Comparison of ENCODE assay signal across 15 mouse cellular contexts in the genomic region with DNA sequence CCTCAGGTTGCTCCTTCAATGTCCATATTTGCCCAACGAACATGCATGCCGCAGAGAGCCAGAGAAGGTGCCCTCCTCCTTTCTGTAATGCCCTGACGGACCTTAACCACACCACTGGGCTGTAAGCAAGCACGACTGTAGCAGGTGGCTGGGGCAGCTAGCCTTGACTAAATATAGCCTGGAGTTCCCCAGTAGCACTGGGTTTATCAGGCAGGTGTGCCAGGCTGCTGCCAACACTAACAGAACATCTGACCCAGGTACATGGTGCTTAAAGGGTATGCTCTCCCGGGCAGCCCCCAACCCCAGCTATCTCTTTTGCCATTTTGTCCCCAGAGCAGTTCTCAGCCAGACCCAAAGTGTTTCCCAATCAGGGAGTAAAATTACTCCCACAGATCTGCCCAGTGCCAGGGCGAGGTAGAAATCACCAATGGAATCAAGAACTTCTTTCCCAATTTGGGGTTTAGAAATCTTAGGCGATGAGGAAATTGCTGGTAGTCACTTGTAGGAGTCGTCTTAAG.
DNase-seq lines count a peak whose midpoint lies in the region; ATAC-seq and TF ChIP-seq lines count a peak whose summit lies in the region.
"Had no signal": no experiment of that assay in that cellular context is flagged by ENCODE, and none has a peak within 500 bp of the region (broad histone marks: within the 10 kb centered on the region; RNA-seq: fewer than 3 reads in every experiment).

No protein-coding gene starts in this region.

- H3K9me3 ChIP-seq in forebrain, embryonic 16.5 days (ENCODE audit: control insufficient read depth, low read length) = no peaks in the 10 kb centered on the region
- H3K9me3 ChIP-seq: heart, embryonic 13.5 days; liver, embryonic 12.5 days; neural tube, embryonic 15.5 days had no signal

- H3K27me3 ChIP-seq in forebrain, embryonic 16.5 days (replicated peaks; ENCODE audit: control insufficient read depth, insufficient read depth, low read length) = peaks cover 3% of the 10 kb centered on the region; the same call in 1 of the 2 replicates

- peak overlapping the region; percentile 90 for H3K27ac ChIP-seq in gastrocnemius, adult 2 months
- peak overlapping the region; percentile 89 for H3K27ac ChIP-seq in brown adipose tissue, adult 24 weeks (replicated peaks; ENCODE audit: low read depth, low read length)
- H3K27ac ChIP-seq in forebrain, embryonic 16.5 days (ENCODE audit: low read length) = no peak overlapping the region
- H3K27ac ChIP-seq: heart, embryonic 13.5 days; liver, embryonic 12.5 days; neural tube, embryonic 15.5 days had no signal

- TF ChIP-seq CTCF in gastrocnemius, adult 2 months (IDR thresholded peaks at IDR 0.05) = no peak

- H3K9ac ChIP-seq in forebrain, embryonic 16.5 days (replicated peaks; ENCODE audit: low read depth, low read length) = no peak overlapping the region
- H3K9ac ChIP-seq: heart, embryonic 13.5 days; liver, embryonic 12.5 days; neural tube, embryonic 15.5 days had no signal

- H3K4me2 ChIP-seq in forebrain, embryonic 16.5 days (ENCODE audit: low read length) = no peak overlapping the region
- H3K4me2 ChIP-seq: heart, embryonic 13.5 days; liver, embryonic 12.5 days; neural tube, embryonic 15.5 days had no signal

- ATAC-seq in forebrain, embryonic 16.5 days = no peak
- ATAC-seq: liver, embryonic 12.5 days had no signal

- 73% methylated on average over 8 of the region's 8 CpGs for WGBS in forebrain, embryonic 16.5 days

- H3K36me3 ChIP-seq in forebrain, embryonic 16.5 days (ENCODE audit: control insufficient read depth, insufficient read depth) = no peaks in the 10 kb centered on the region
- H3K36me3 ChIP-seq: heart, embryonic 13.5 days; liver, embryonic 12.5 days; neural tube, embryonic 15.5 days had no signal

- H3K4me1 ChIP-seq in brown adipose tissue, adult 24 weeks (ENCODE audit: control insufficient read depth, insufficient read depth, insufficient read length, low read length) = peaks cover 26% of the 10 kb centered on the region
- peaks cover 12% of the 10 kb centered on the region for H3K4me1 ChIP-seq in forebrain, embryonic 16.5 days (replicated peaks; ENCODE audit: control insufficient read depth, insufficient read depth, low read length)

- H3K4me3 ChIP-seq in gastrocnemius, adult 2 months = peak overlapping the region; percentile 47
- H3K4me3 ChIP-seq in brown adipose tissue, adult 24 weeks (ENCODE audit: insufficient read depth, low read depth, low read length) = no peak overlapping the region
- H3K4me3 ChIP-seq in forebrain, embryonic 16.5 days (replicated peaks; ENCODE audit: low read length) = no peak overlapping the region
- H3K4me3 ChIP-seq: heart, embryonic 13.5 days; liver, embryonic 12.5 days; megakaryocyte, embryonic 14.5 days; neural tube, embryonic 15.5 days had no signal

- DNase-seq in gastrocnemius, adult 2 months = peak; percentile 80
- DNase-seq in gastrocnemius, postnatal 4 days (ENCODE audit: low spot score in 2 of 2) = no peak
- peak; percentile 72 for DNase-seq in 416B (ENCODE audit: low read depth)
- DNase-seq in lung, postnatal 36 days = peak; percentile 73
- DNase-seq in natural killer cell, adult 2 months (ENCODE audit: low spot score in 2 of 2) = no peak
- no peak for DNase-seq in testis, postnatal 14 days (ENCODE audit: low spot score)
- DNase-seq: cerebellum, adult 9-11 months; embryo, embryonic 11 days; retina, postnatal 1 day had no signal

- intact Hi-C loops in gastrocnemius, adult 2 months (cut with DNase I) = no loop called here

Comparison
In these comparisons a context has a peak if more than half of its experiments do, and no peak if none do; other contexts are left out.
1. DNase-seq: peak in gastrocnemius, adult 2 months (single experiment), 416B (single experiment) and lung, postnatal 36 days (single experiment); none in gastrocnemius, postnatal 4 days (0 of 2), natural killer cell, adult 2 months (0 of 2) and testis, postnatal 14 days (single experiment).